Mouse (Mus musculus) T-helper 17 cell (primary cell): Measurements from ENCODE around the gene Atp6v0a2.

ENCODE experiments used
- in situ Hi-C, 2 experiments: fragments of 300-600 bp; cut with MboI, MseI; formaldehyde crosslinking; loops; 1 replicate in 1 of 2; 2 replicates in 1 of 2; pipeline ENCODE4 v1.15.1; 2025; ENCODE audit warnings: high pct_unique_total_duplicates in 2 of 2

Atp6v0a2 gene

DNA sequence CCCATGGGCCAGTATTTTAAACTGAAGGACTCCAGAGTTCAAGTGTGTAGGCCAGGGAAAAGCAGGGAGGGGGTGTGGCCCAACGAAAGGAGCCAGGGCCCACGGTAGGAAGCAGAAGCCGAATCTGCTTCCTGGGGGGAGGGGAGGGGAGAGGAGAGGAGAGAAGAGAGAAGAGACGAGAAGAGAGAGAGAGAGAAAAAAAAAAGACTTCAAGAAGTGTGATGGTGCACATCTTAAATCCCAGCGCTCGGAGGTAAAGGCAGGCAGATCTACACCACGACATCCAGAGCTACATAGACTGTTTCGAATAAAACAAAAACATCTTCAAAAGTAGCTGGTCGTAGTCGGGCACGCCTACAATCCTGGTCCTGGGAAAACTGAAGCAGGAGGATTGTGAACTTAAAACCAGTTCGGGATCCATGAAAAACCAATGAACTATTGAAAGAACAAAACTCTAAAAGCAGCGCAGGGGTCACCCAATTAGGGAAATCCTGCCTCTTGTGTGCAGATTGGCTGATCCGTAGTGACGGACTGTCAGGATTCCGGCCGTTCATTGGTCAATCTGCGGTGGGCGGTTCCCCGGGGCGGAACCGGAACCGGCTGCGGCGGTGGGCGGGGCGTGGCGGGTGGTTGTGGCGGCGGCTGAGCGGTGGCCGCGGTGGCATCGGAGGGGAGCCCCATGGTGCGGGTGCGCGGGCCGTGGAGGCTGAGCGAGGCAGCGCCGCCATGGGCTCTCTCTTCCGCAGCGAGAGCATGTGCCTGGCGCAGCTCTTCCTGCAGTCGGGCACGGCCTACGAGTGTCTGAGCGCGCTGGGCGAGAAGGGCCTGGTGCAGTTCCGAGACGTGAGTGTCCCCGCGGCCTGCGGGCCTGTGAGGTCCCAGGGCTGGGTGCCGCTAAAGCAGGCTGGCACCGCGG lies at the start of gene Atp6v0a2:
TSS of gene Atp6v0a2 (plus strand) at position 129 of the 916 bp plus-strand sequence.
- in situ Hi-C loops, result loop anchor here (25.0 kb wide), 2 partner anchors 634 to 709 kb away; partner anchors contain the start of gene Scarb1 (in 1 of the 2)

DNA sequence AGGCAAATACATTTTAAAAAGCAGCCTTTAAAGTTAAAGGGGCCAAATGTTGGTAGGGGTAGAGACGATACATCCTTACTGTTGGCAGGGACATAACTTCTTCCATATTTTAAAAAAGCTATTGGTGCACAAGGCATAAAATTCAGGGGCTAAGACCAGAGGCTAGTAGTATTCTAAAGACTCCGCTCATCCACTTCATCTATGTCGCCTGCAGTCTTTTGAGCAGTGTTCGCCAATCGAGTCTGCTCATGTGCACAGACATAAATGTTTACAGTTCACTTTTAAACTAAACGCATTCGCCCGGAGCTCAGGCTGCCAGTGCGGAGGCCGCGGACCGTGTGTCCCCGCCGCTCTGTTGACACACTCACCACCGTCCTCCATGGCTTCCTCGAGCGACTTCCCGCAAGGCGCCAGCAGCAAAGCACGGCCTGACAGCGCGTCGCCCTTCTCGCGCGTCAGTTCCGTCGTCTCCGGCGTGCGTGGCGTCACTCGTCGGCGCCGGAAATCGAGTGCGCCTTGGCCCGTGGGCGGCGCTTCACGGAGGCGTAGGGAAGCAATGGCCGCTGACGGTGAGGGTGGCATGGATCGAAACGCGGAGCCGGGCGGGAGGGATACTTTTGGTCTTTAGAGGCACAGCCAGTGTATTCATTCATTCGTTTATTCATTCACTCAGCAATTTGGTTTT lies 49.6 kb upstream of the Atp6v0a2 start, which contains the start of the genes Eif2b1 and Gtf2h3:
TSS of gene Eif2b1 (minus strand) at position 499 of the 685 bp plus-strand sequence.
TSS of gene Gtf2h3 (plus strand) at position 508 of the 685 bp plus-strand sequence.
- in situ Hi-C loops, result no loop called here

DNA sequence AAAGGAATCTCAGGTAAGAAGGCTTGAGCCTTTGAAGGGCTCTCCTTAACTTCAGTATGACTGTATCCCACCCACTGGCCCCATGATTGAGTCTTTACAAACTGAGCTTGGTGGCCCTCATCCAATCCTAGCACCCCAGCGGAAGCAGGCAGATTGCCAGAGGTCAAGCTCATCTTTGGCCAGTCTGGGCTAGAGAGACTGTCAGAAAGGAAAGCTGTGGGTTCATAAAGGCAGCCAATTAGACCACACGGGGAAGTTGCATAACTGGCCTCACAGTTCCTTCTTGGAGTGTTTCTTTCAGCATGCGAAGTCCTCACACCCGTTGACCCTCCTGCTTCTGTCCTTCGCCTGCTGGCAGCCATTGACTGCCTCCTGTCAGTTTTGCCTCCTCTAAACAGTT lies 45.9 kb upstream of the Atp6v0a2 start:
- in situ Hi-C loops, result no loop called here

DNA sequence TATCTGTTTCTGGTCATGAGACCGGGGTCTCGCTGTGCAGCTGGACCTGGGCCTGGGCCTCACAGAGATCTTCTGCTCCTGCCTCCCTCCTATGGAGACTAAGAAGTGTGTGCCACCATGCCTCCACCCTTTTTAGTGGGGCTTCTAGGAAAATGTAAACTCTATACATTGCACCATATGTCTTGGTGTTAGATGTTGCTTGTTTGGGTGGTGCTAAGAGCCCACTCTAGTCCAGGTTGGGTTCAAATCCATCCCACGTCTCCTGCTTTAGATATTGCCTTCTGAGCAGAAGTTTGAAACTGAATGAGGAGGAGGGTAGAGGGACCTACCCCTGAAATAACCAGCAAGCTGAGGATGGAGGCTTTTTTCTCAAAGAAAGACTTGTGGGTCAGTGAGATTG lies 35.6 kb upstream of the Atp6v0a2 start:
- in situ Hi-C loops, result loop anchor here in 1 of 2 experiments (10.0 kb wide), 1 partner anchor 622 kb away; no protein-coding TSS in a partner anchor

DNA sequence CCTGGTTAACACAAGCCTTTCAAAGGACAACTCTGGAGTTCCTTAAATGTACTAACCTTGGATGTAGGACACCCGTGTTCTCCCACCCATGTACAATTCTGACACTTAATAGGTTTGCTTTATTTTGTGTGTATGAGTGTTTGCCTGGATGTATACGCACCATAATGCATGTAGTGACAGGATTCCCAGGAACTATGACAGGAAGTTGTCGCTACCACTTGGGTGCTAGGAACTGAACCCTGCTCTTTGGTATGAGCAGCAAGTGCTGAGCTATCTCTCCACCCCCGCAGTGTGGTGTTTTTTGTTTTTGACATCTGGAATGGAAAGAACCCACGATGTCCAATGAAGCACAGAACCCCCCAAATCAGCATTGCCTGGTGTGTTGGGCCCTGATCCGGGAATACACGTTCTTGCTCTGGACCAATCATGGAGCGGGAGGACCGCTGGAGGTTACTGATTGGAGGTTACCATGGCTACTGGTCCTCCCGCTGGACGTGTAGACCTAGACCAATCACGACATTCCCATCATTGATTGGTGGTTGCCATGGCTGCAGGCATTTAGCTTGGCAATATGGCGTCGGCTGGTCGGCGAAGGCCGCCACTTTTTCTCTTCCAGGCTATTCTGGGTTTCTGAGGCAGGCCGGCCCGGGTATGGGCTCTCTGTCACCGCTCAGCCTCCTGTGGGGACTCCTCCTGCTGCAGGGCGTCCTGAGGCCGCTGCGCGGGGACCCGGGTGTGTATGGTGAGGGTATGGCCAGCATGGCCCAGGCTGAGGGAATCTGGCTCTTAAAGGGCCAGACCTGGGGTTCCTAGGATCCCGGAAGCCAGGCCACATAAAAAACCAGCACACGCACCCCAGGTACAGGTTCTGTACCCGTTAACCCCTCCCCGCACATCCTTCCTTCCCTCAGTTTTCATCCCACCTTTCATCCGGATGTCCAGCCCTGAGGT lies 29.9 kb upstream of the Atp6v0a2 start:
- in situ Hi-C loops, result loop anchor here in 1 of 2 experiments (10.0 kb wide), 1 partner anchor 616 kb away; no protein-coding TSS in a partner anchor

DNA sequence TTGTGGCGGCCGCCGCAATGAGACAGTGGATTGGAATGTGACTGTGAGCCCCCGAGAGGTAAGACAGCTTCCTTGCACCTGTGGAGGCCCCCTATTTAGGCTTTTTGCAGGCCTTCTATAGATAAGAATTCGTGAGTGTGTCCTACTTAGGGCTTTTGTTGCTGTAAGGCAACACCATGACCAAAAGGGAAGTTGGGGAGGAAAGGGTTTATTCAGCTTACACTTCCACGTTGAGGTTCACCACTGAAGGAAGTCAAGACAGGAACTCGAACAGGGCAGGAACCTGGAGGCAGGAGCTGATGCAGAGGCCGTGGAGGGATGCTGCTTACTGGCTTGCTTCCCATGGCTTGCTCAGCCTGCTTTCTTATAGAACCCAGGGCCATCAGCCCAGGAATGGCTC lies 28.6 kb upstream of the Atp6v0a2 start:
- in situ Hi-C loops, result loop anchor here (5.0 to 10.0 kb wide), 4 partner anchors 148 to 615 kb away; partner anchors contain the start of genes Ccdc92 (in 1 of the 2) and Zfp664 (in 1 of the 2)

DNA sequence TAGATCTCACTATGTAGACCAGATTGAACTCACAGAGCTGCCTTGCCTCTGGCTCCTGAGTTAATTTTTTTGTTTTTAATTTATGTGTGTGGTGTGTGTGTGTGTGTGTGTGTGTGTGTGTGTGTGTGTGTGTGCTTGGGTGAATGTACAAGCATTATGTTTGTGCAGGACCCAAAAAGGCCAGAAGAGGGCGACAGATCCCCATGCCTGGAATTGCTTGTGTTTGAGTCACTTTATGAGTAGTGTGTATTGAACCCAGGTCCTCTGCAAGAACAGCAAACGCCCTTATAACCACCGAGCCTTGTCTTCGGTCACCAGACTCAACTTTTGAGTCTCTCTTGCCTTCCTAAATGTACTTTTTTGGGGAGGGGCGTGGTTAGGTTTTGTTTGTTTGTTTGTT lies 26.0 kb upstream of the Atp6v0a2 start:
- in situ Hi-C loops, result loop anchor here (5.0 to 10.0 kb wide), 3 partner anchors 145 to 272 kb away; partner anchors contain the start of genes Ccdc92 (in 1 of the 2) and Zfp664 (in 1 of the 2)

DNA sequence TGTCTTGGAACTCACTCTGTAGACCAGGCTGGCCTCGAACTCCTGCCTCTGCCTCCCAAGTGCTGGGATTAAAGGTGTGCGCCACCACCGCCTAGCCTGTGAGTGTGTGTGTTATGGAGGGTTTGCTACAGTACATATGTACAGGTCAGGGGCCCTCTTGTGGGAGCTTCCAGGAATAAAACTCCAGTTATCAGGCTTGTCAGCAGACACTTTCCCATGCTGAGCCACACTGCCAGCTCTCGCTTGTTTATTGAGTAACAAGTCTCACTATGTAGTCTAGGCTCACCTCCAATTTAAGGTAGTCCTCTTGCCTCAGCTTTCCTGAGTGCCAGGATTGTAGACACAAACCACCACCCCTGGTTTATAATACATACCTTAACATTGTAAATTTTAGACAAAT lies 24.1 kb upstream of the Atp6v0a2 start:
- in situ Hi-C loops, result loop anchor here (5.0 to 10.0 kb wide), 3 partner anchors 143 to 271 kb away; partner anchors contain the start of genes Ccdc92 (in 1 of the 2) and Zfp664 (in 1 of the 2)

DNA sequence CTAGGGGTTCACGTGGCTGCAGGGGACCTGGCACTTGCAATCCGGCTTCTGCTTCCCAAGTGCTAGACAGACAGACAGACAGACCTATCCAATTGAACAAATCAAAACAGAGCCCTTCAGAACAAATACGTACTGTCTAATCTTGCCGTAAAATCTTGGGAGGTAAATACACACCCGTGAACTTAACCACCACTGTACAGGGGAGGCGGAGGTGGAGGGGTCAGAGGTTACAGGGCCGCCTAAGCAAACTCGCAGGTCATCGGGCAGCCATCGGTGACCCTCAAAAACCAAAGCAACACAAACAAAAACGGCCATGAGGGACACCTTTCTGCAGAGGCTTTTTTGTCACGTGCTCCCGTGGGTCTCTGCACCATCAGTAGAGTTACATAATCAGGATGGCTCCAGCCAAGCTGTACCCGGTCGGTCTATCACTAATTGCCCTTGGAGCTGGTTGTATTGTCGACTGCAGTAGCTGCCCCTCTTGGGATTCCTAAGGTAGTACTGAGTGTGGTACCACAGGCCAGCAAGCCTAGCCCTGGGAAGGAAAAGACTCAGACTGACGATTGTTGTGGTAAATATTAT lies 23.2 kb upstream of the Atp6v0a2 start:
- in situ Hi-C loops, result loop anchor here (5.0 to 10.0 kb wide), 2 partner anchors 107 to 270 kb away; no protein-coding TSS in a partner anchor

DNA sequence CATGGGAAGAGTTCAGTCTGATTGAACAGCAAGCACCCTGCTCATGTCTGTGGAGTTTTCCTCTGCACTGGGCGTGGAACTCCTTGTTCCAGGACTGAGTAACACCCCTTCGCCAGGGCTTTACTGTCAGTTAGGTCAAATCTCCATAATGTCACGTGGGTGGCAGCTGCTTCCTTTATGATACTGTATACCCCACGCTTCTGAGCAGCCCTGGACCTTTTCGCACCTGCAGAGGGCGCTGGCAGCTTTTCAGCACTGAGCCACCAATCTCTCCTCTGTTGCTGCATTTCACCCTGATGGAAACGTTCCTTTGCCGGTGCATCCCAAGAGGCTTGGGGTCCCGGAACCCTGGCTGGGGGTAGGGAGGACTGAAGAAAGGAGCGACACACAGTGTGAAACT lies 17.4 kb upstream of the Atp6v0a2 start:
- in situ Hi-C loops, result no loop called here

DNA sequence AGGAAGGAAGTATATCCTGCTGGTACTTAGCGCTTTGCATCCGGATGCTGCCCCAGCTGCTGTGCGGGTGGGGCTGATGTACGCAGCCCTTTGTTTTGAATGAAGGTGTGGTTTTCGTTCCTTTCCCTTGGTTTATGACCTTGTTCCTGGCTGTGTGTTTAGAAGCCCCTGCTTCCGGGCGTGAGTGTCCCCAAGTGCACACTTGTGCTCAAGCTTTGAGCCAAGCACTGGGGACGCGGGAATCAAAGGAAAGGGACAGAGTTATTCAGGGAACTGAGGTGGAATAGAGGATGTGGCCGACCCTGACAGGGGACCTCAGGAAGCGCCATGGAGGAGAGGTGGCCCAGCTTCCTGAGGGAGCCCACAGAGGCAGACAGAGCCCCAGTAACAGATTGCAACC lies 13.7 kb upstream of the Atp6v0a2 start:
- in situ Hi-C loops, result loop anchor here in 1 of 2 experiments (5.0 kb wide), 1 partner anchor 238 kb away; no protein-coding TSS in a partner anchor

DNA sequence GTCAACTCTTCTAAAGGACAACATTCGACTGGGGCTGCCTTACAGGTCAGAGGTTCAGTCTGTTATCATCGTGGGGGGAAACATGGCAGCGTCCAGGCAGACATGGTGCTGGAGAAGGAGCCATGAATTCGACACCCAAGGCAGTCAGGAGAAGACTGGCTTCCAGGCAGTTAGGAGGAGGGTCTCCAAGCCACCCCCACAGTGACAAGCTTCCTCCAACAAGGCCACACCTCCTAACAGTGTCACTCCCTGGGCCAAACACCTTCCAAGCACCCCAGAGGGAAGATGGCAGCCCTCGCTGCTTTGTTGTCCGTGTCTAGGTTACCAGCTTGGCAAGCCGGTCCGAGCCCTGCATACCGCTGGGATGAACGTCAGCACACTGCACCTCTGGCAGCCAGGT lies 9.7 kb upstream of the Atp6v0a2 start:
- in situ Hi-C loops, result loop anchor here in 1 of 2 experiments (5.0 kb wide), 1 partner anchor 234 kb away; no protein-coding TSS in a partner anchor

DNA sequence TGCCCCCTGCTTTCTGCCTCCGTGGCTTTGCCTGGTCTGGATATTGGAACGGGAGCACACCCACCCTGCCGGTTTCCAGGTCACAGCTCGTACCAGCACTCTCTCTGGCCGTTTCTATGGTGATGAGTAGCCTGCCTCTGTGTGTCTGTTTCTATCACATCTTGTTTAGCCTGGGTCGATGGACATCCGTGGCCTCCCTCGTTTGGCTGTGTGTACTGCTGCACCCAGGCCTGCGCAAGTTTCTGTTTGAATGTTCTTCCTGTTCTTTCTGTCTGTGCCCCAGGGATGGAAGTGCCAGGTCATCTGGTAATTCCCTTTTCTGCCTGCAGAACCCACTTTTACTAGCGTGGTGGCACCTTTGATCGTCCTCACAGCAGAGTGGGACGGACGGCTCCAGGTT lies 7.0 kb upstream of the Atp6v0a2 start:
- in situ Hi-C loops, result no loop called here

DNA sequence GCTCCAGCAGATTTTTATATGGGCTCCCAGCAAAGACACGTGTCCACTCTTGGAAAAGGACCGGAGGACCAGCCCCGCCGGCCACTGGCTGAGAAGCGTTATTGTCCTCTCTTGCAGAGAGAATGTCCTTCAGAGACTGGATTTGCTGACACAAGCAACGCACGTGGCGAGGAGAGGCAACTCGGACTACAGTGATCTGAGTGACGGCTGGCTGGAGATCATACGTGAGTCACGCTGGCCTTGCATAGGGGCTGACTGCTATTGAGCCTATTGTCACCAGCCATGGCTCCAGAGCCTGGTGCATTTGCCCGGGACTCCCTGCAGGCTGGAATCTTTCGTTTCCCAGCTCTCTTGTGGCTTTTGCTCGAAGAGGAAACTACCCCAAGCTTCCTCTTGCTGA lies 5.5 kb upstream of the Atp6v0a2 start:
- in situ Hi-C loops, result no loop called here

DNA sequence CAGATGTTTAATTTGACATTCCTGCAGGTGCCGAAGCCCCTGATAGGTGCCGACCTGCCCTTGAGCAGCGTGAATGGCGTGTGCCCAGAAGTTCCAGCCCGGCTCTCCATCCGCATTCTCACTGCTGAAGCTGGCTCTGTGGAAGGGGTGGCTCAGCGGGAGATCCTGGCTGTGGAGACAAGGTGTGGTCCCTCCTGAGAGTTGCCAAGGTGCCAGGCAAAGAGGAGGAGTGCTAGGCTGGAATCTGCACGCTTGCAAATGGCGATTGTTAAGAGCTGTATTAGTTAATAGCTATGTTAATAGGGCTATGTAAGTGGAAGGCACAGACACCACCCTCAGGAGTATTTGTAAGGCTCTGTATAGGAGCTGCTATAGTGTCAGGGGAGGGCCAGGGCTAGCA lies 4.1 kb upstream of the Atp6v0a2 start:
- in situ Hi-C loops, result no loop called here

DNA sequence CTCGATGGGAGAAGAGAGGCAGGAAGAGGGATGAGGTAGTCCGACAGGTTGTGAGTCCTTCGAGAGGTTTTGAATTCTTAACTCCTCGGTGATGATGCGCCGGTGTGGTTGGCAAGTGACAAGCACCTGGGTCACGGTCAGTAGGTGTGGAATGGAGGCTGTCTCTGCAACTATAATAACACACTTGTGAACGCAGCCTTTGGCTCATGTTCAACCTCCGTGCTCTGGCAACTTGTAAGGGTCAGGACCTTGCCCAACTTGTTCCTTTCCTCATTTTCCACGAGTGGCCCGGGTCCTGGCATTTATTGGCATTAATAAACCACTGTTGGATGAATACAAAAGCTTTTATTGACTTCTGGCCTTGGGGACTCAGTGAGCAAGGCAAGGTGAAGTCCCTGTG lies 1.3 kb downstream of the Atp6v0a2 start:
- in situ Hi-C loops, result loop anchor here (25.0 kb wide), 2 partner anchors 633 to 708 kb away; partner anchors contain the start of gene Scarb1 (in 1 of the 2)

DNA sequence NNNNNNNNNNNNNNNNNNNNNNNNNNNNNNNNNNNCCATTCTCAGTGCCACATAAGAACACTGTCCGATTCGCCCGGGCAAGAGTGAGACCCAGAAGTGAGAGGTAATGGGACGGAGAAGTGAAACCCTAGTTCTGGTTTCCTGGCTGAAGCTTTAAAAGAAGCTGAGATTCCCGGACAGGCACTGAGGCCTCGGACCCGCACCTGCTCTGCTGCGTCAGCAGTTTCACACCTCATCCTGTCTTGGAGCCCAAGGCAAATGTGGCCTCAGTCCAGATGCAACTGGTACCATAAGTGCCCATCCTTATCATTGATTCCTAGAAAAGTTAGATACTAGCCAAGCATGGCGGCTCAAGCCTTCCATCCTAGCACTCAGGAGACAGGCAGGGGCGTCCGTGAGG lies 3.3 kb downstream of the Atp6v0a2 start:
- in situ Hi-C loops, result loop anchor here (25.0 kb wide), 2 partner anchors 631 to 706 kb away; partner anchors contain the start of gene Scarb1 (in 1 of the 2)

DNA sequence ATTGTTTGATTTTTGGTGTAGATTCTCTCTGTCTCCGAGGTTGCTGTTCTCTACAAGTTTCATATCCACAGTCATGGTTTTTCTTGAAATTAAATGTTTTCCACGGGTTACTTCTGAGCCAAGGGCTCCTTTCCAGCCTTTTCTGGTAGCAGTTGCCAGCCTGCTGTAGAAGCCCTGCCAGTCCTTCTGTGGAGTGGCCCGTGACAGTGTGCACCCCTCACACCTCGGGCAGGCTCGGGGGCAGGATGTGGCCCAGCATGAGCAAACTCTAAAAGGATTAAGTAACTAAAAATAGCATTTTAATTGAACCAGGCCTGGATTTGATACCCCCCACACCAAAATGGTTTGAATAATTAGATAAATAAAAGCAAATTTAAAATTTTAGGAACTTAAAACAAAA lies 4.1 kb downstream of the Atp6v0a2 start:
- in situ Hi-C loops, result loop anchor here (25.0 kb wide), 2 partner anchors 630 to 705 kb away; partner anchors contain the start of gene Scarb1 (in 1 of the 2)

DNA sequence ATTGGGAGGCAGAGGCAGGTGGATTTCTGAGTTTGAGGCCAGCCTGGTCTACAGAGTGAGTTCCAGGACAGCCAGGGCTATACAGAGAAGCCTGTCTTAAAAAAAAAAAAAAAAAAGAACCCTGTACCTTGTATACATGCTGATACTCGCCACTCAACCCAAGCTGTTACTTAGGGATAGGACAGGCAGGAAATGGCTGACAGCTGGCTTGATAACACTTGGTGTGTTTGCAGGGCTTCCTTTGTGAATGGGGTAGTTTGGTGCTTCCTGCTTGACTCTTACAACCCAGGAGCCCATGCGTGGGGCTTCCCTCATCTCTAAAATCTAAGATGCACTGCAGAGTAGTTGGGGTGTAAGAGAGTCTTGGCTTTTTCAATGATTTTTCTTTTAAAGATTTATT lies 5.0 kb downstream of the Atp6v0a2 start:
- in situ Hi-C loops, result loop anchor here (25.0 kb wide), 2 partner anchors 629 to 704 kb away; partner anchors contain the start of gene Scarb1 (in 1 of the 2)

DNA sequence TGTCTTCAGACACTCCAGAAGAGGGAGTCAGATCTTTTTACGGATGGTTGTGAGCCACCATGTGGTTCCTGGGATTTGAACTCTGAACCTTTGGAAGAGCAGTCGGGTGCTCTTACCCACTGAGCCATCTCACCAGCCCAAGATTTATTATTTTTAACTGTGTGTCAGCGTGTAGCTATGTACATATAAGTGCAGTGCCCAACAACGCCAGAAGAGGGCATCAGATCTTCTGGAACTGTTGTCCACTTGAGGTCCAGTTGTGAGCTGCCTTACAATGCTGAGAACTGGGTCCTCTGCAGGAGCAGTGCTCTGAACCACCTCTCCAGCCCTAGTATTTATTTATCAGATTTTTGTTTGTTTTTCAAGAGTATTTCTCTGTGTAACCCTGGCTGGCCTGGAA lies 6.7 kb downstream of the Atp6v0a2 start:
- in situ Hi-C loops, result loop anchor here (5.0 to 25.0 kb wide), 3 partner anchors 337 to 702 kb away; partner anchors contain the start of gene Scarb1 (in 1 of the 2)
